Mouse (Mus musculus) olfactory bulb, adult 2 months (tissue): ENCODE data around the gene Plxnd1.

Source experiments
- CTCF ChIP-seq: fragments of 200-500 bp; IDR thresholded peaks from 2 replicates; pipeline ENCODE4 v1.5.1; 2012; ENCODE audit warnings: low read depth, mild to moderate bottlenecking, low read length, moderate library complexity; ENCODE audit not compliant: insufficient read depth
- POLR2A ChIP-seq: fragments of 200-500 bp; IDR thresholded peaks from 2 replicates; pipeline ENCODE4 v1.6.1; 2012; ENCODE audit warnings: mild to moderate bottlenecking, low read depth, low read length, moderate library complexity; ENCODE audit not compliant: insufficient read depth

- TF ChIP-seq CTCF: no peak
- TF ChIP-seq POLR2A: no peak
Measured at GRCm38 (mm10) chr6:115986472-115987095, 8.2 kb downstream of the Plxnd1 start.
